Mouse (Mus musculus) myocyte (in vitro differentiated cells): ENCODE data around the gene Tmem202. TPM values are rescaled to one million over a fixed set of nuclear protein-coding genes. Genes with fewer than 3 reads are reported as not detected.

Experiments
- H3K27me3 ChIP-seq: one replicate; pipeline ENCODE4 v1.6.1; 2011; ENCODE audit not compliant: control insufficient read depth, insufficient read depth, insufficient read length
- H3K36me3 ChIP-seq: one replicate; pipeline ENCODE4 v1.6.1; 2011; ENCODE audit not compliant: control insufficient read depth, insufficient read depth
- H3K4me2 ChIP-seq: one replicate; pipeline ENCODE4 v1.6.1; 2011; ENCODE audit warnings: low read depth, control low read depth
- H3K4me3 ChIP-seq: one replicate; pipeline ENCODE4 v1.5.1; 2011; ENCODE audit warnings: mild to moderate bottlenecking, control low read depth, moderate library complexity
- H3K79me2 ChIP-seq: one replicate; pipeline ENCODE4 v1.6.1; 2011; ENCODE audit not compliant: control insufficient read depth, insufficient read depth
- H3ac ChIP-seq: one replicate; pipeline ENCODE4 v1.6.1; 2011; ENCODE audit not compliant: control insufficient read depth, insufficient read length
- CEBPB ChIP-seq: IDR thresholded peaks from 2 replicates; pipeline ENCODE4 v1.6.1; 2011; ENCODE audit warnings: mild to moderate bottlenecking, moderate library complexity; ENCODE audit not compliant: poor library complexity, insufficient read depth, severe bottlenecking
- E2F4 ChIP-seq: IDR thresholded peaks from one replicate; pipeline ENCODE4 v1.6.1; 2011; ENCODE audit warnings: mild to moderate bottlenecking, control low read depth, moderate library complexity; ENCODE audit not compliant: insufficient read depth
- MAX ChIP-seq: IDR thresholded peaks from one replicate; pipeline ENCODE4 v1.6.1; 2011; ENCODE audit warnings: low read depth, mild to moderate bottlenecking, control low read depth
- MYOD1 ChIP-seq, 3 experiments: IDR thresholded peaks; one replicate each; pipeline ENCODE4 v1.6.1; 2011; ENCODE audit warnings: control low read depth in 2 of 3, low read depth in 2 of 3, mild to moderate bottlenecking in 2 of 3, moderate library complexity in 1 of 3; ENCODE audit not compliant: insufficient read length in 2 of 3, control insufficient read depth in 1 of 3
- MYOG ChIP-seq, 3 experiments: IDR thresholded peaks; one replicate each; pipeline ENCODE4 v1.6.1; 2011; ENCODE audit warnings: control low read depth in 2 of 3, low read depth in 2 of 3, mild to moderate bottlenecking in 2 of 3; ENCODE audit not compliant: insufficient read length in 2 of 3, control insufficient read depth in 1 of 3, insufficient read depth in 1 of 3
- POLR2A ChIP-seq: IDR thresholded peaks from one replicate; pipeline ENCODE4 v1.6.1; 2011; ENCODE audit warnings: low read depth, mild to moderate bottlenecking, control low read depth, moderate library complexity; ENCODE audit not compliant: insufficient read length
- POLR2AphosphoS2 ChIP-seq: IDR thresholded peaks from one replicate; pipeline ENCODE4 v1.6.1; 2011; ENCODE audit warnings: low read depth, control low read depth; ENCODE audit not compliant: insufficient read length
- REST ChIP-seq: IDR thresholded peaks from one replicate; pipeline ENCODE4 v1.6.1; 2011; ENCODE audit warnings: mild to moderate bottlenecking, control low read depth, moderate library complexity; ENCODE audit not compliant: insufficient read depth, insufficient read length
- SRF ChIP-seq: IDR thresholded peaks from one replicate; pipeline ENCODE4 v1.6.1; 2011; ENCODE audit warnings: low read depth; ENCODE audit not compliant: control insufficient read depth, insufficient read length
- TCF12 ChIP-seq: IDR thresholded peaks from one replicate; pipeline ENCODE4 v1.6.1; 2011; ENCODE audit warnings: mild to moderate bottlenecking, control low read depth; ENCODE audit not compliant: poor library complexity, insufficient read depth, severe bottlenecking
- TCF3 ChIP-seq: IDR thresholded peaks from one replicate; pipeline ENCODE4 v1.6.1; 2011; ENCODE audit warnings: low read depth, control low read depth; ENCODE audit not compliant: insufficient read length
- USF1 ChIP-seq: IDR thresholded peaks from one replicate; pipeline ENCODE4 v1.6.1; 2011; ENCODE audit warnings: low read depth, mild to moderate bottlenecking, control low read depth, moderate library complexity
- polyA plus RNA-seq: library from polyadenylated mRNA; unstranded; fragments of >200 nt; fragmentation: generic; extraction: Trizol; gene quantifications from one replicate; pipeline ENCODE4 v1.2.1, GENCODE M21; 2012; ENCODE audit warnings: missing spikeins

Tmem202 gene
- polyA plus RNA-seq, 1 experiment: 1.2 TPM

DNA sequence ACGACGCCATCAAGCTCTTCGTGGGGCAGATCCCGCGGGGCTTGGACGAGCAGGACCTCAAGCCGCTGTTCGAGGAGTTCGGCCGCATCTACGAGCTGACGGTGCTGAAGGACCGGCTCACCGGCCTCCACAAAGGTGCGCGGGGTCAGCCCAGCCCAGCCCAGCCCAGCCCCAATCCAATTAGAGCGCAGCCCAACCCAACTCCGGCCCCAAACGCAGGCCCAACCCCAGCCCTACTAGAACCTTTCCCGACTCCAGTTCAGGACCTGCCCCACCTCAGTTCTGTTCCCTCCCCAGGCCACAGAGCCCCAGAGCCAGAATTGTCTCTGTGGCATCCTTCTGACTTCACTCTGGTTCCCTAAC lies 38.8 kb upstream of the Tmem202 start:
- Histone ChIP-seq H3K27me3 (peaks cover 6% of the 10 kb centered on the region), H3K36me3 (no peaks in the 10 kb centered on the region)

DNA sequence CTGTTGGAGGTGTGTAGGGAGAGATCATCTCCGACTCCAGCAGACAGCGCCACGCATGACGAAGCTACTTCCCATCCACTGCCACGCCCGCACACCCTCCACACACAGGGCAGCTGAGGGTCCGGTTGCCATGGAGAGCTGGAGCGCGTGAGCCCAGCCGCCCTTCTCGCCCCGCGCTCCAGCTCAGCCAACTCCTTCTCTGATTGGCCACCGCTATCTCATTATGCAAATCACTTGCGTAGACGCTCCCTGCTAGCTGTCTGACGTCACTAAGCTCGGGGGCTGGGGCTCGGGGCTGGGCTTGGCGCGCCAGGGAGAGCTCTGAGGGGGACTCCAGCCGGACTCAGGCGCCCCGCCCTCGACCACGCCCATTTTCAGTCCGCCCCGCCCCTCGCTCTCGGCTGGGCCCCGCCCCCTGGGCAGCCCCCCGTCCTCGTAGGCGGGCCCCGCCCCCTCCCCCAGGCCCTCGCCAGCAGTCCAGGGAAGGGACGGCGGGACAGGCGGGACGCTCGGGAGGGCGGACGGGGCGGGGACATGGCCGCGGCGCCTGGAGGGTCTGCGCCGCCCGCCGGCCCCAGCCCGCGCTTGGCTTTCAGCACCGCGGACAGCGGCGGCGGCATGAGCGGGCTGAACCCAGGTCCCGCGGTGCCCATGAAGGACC lies 38.3 kb upstream of the Tmem202 start, which contains the start of gene Celf6:
Gene Celf6 (plus strand): TSS at position 74 of the 661 bp plus-strand sequence.
- peak; percentile 85 for TF ChIP-seq REST
- no peak for TF ChIP-seq USF1
- TF ChIP-seq CEBPB: no peak
- TF ChIP-seq E2F4: no peak
- no peak for TF ChIP-seq TCF3
- no peak for TF ChIP-seq POLR2AphosphoS2
- TF ChIP-seq POLR2A: no peak
- peak; percentile 15 for TF ChIP-seq MAX
- TF ChIP-seq TCF12: no peak
- peak in 1 of 3 experiments; percentile 22 for TF ChIP-seq MYOD1 (IDR thresholded peaks at IDR 0.05; ENCODE audit: control insufficient read depth in 1 of 3, insufficient read length in 2 of 3, low read depth in 2 of 3)
- Histone ChIP-seq H3K27me3 (peaks cover 6% of the 10 kb centered on the region), H3K4me3 (peak within 1 kb of the TSS; percentile 7), H3ac (no peak within 1 kb of the TSS), H3K4me2 (peak within 1 kb of the TSS; percentile 76), H3K79me2 (no peaks in the 10 kb centered on the region), H3K36me3 (no peaks in the 10 kb centered on the region)

More for the DNA sequence above, 38.8 kb upstream of the Tmem202 start:
- no peaks in the 10 kb centered on the region for H3K79me2 ChIP-seq
- H3K4me3 ChIP-seq: no peak overlapping the region
- TF ChIP-seq POLR2A: no peak
- no peak for TF ChIP-seq REST
- TF ChIP-seq MAX: no peak
- no peak for TF ChIP-seq USF1
- no peak overlapping the region for H3ac ChIP-seq
- H3K4me2 ChIP-seq: peak overlapping the region; percentile 18

DNA sequence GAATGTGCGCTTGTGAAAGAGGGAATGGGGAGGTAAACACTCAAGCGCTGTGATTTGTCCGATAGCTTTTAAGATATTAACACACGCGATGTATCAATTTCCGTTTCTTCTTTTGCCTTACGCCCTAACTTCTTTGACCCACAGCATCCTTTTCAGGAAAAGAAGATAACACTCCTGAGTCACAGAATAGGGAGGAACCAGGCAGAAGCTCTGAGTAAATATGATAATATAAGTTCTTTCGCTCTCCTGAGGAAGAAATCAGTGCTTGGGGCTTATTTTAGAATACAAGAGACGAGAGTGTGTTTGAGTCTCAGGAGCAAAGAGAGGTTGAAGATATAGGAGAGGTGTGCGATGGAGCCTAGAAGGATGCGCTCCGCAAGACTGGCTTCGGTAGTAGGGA lies 37.8 kb upstream of the Tmem202 start:
- H3K27me3 ChIP-seq: peaks cover 6% of the 10 kb centered on the region
- TF ChIP-seq MYOD1 (IDR thresholded peaks at IDR 0.05; ENCODE audit: control insufficient read depth in 1 of 3, insufficient read length in 2 of 3, low read depth in 2 of 3) (no peak), REST (no peak), CEBPB (no peak), MYOG (IDR thresholded peaks at IDR 0.05; ENCODE audit: control insufficient read depth in 1 of 3, insufficient read depth in 1 of 3, insufficient read length in 2 of 3, low read depth in 2 of 3) (no peak), SRF (no peak), POLR2AphosphoS2 (no peak), USF1 (no peak), TCF3 (no peak), TCF12 (no peak), MAX (no peak), POLR2A (no peak), E2F4 (no peak)

DNA sequence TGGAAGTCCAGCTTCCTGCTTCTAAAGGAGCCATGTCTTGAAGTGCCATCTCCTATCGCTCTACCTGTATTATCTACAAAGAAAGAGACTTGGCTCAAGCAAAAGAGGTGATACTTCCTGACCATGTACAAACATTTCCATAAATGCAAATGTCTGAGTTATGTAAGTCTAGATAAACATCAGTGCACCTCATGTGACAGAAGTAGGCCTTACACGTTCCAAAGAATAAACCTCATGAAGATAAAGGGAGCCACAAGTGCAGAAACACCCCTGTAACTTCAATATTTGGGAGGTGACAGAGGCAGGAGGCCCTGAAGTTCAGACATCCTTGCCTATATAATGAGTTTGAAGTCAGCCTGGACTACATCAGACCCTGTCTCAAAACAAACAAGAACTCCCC lies 32.2 kb upstream of the Tmem202 start:
- H3ac ChIP-seq: no peak overlapping the region
- TF ChIP-seq POLR2A (no peak), MAX (no peak)
- no peaks in the 10 kb centered on the region for H3K79me2 ChIP-seq
- no peak overlapping the region for H3K4me2 ChIP-seq
- H3K27me3 ChIP-seq: no peaks in the 10 kb centered on the region
- H3K36me3 ChIP-seq: no peaks in the 10 kb centered on the region
- H3K4me3 ChIP-seq: no peak overlapping the region

More for the DNA sequence above, 37.8 kb upstream of the Tmem202 start:
- Histone ChIP-seq H3K4me3 (peak overlapping the region; percentile 7), H3ac (no peak overlapping the region), H3K36me3 (no peaks in the 10 kb centered on the region), H3K79me2 (no peaks in the 10 kb centered on the region), H3K4me2 (peak overlapping the region; percentile 76)

DNA sequence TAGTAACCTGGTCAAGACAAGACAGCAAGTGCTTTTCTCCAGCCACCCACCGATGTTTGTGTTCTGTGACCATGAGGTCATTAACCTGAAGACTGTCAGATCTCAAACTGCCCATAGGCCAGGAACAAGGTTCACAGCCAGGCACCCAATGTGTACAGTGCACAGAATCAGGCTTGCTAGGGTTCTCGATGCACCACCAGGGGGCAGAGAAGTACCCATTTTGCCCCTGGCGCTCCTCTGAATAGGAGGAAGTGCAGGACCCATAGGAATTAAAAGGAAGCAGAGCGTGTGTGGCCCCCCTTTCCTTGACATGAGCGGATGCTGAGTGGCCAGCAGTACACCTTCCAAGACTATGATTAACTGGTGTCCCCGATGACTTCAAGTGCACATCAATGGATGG lies 27.5 kb upstream of the Tmem202 start:
- Histone ChIP-seq H3K27me3 (no peaks in the 10 kb centered on the region), H3K4me3 (no peak overlapping the region), H3K36me3 (peaks cover 13% of the 10 kb centered on the region), H3K4me2 (no peak overlapping the region), H3K79me2 (no peaks in the 10 kb centered on the region), H3ac (no peak overlapping the region)
- TF ChIP-seq TCF12 (no peak), POLR2A (no peak), POLR2AphosphoS2 (no peak), CEBPB (no peak), MAX (no peak), REST (no peak), TCF3 (no peak), MYOD1 (IDR thresholded peaks at IDR 0.05; ENCODE audit: control insufficient read depth in 1 of 3, insufficient read length in 2 of 3, low read depth in 2 of 3) (no peak), E2F4 (no peak), SRF (no peak), USF1 (no peak), MYOG (IDR thresholded peaks at IDR 0.05; ENCODE audit: control insufficient read depth in 1 of 3, insufficient read depth in 1 of 3, insufficient read length in 2 of 3, low read depth in 2 of 3) (no peak)
